Mouse (Mus musculus): ENCODE measurements at regions not wholly inside any gene's neighbourhood (a gene's known extent, or its start where the extent isn't known, plus 50 kb on each side); places are given as distances from the start of the nearest gene placed in this dataset.

DNA sequence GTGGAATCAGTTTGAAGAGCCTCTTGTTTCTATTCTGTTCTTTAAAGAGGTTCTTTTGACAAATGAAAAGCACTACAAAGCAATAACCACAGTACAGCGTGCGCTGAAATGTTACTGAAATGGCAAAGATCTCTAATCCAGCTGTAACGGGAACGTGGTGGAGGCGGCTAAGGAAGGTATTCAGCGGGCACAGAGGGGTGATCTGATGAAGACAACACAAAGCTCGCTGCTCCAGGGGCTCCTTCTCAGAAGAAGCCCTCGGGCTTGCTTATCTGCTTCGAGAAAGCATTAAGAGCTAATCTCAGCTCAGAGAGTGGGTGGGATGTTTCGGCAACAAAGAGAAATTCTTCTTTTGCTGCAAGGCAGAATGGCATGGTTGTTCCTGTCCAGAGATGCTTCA is 258.2 kb upstream of the Arrdc4 start:
- TF ChIP-seq POLR2A (IDR thresholded peaks at IDR 0.05; ENCODE audit: low read depth, low read length): no peak
- no peak for TF ChIP-seq CTCF (IDR thresholded peaks at IDR 0.05; ENCODE audit: borderline replicate concordance, insufficient read depth, low read length)
